Mouse (Mus musculus) layer of hippocampus, adult 9-11 months (tissue): ENCODE measurements at regions not wholly inside any gene's neighbourhood (a gene's known extent, or its start where the extent isn't known, plus 50 kb on each side); places are given as distances from the start of the nearest gene placed in this dataset.

Source experiments
- DNase-seq: peaks from one replicate; pipeline ENCODE4 v3.0.0; 2022

GRCm38 (mm10) chr12:86579716-86580115 is 98.8 kb upstream of the Vash1 start:
- no peak for DNase-seq

GRCm38 (mm10) chr12:86580132-86580718 is 98.3 kb upstream of the Vash1 start:
- no peak for DNase-seq

- no peak for DNase-seq
These were observed 96.4 kb upstream of the Vash1 start for GRCm38 (mm10) chr12:86582076-86582475.

- no peak for DNase-seq
These were observed 90.5 kb upstream of the Vash1 start for GRCm38 (mm10) chr12:86588010-86588409.

GRCm38 (mm10) chr12:86592509-86592908 is 86.0 kb upstream of the Vash1 start:
- DNase-seq: no peak

GRCm38 (mm10) chr12:86594647-86595046 is 83.9 kb upstream of the Vash1 start:
- no peak for DNase-seq

- no peak for DNase-seq
These were observed 78.5 kb upstream of the Vash1 start for GRCm38 (mm10) chr12:86600041-86600440.

- no peak for DNase-seq
These were observed 75.0 kb upstream of the Vash1 start for GRCm38 (mm10) chr12:86603521-86603920.

- DNase-seq: no peak
These were observed 66.0 kb upstream of the Vash1 start for GRCm38 (mm10) chr12:86612431-86613040.

- peak; percentile 34 for DNase-seq
These were observed 64.3 kb upstream of the Vash1 start for GRCm38 (mm10) chr12:86614156-86614555.

GRCm38 (mm10) chr12:86616327-86616726 is 62.2 kb upstream of the Vash1 start:
- DNase-seq: no peak

GRCm38 (mm10) chr12:86624195-86624594 is 54.3 kb upstream of the Vash1 start:
- DNase-seq: no peak

GRCm38 (mm10) chr12:86626684-86627083 is 51.8 kb upstream of the Vash1 start:
- DNase-seq: no peak

- DNase-seq: no peak
These were observed 50.3 kb upstream of the Vash1 start for GRCm38 (mm10) chr12:86628050-86628782.
